Mouse (Mus musculus) liver, embryonic 12.5 days (tissue): ENCODE data around the gene Rpl3. TPM values are rescaled to one million over a fixed set of nuclear protein-coding genes. Genes with fewer than 3 reads are reported as not detected.

ENCODE experiments used
- ATAC-seq: fragments of 200-750 bp; cut with Nextera tagmentation; 2 replicates; pipeline ENCODE4 v1.8.0; 2017; ENCODE audit warnings: moderate number of reproducible peaks, mild to moderate bottlenecking, moderate library complexity
- H3K27ac ChIP-seq: fragments of 300-500 bp; sonication (generic); 2 replicates; pipeline ENCODE4 v1.5.1; 2016; ENCODE audit warnings: mild to moderate bottlenecking
- H3K27me3 ChIP-seq: fragments of 300-500 bp; sonication (generic); replicated peaks from 2 replicates; pipeline ENCODE4 v1.6.1; 2016; ENCODE audit warnings: mild to moderate bottlenecking, moderate library complexity
- H3K36me3 ChIP-seq: fragments of 300-500 bp; sonication (generic); 2 replicates; pipeline ENCODE4 v1.6.1; 2016; ENCODE audit warnings: mild to moderate bottlenecking, moderate library complexity
- H3K4me1 ChIP-seq: fragments of 300-500 bp; sonication (generic); 2 replicates; pipeline ENCODE4 v1.6.1; 2016
- H3K4me2 ChIP-seq: fragments of 300-500 bp; sonication (generic); 2 replicates; pipeline ENCODE4 v1.6.1; 2016; ENCODE audit warnings: mild to moderate bottlenecking, moderate library complexity
- H3K4me3 ChIP-seq: fragments of 300-500 bp; sonication (generic); 2 replicates; pipeline ENCODE4 v1.5.1; 2016; ENCODE audit warnings: mild to moderate bottlenecking, moderate library complexity
- H3K9ac ChIP-seq: fragments of 300-500 bp; sonication (generic); 2 replicates; pipeline ENCODE4 v1.6.1; 2016; ENCODE audit warnings: mild to moderate bottlenecking, moderate library complexity
- H3K9me3 ChIP-seq: fragments of 300-500 bp; sonication (generic); replicated peaks from 2 replicates; pipeline ENCODE4 v1.6.1; 2016; ENCODE audit warnings: mild to moderate bottlenecking, moderate library complexity
- WGBS: fragments of 180-500 bp; shearing (Covaris S2); methylation state at CpG from one replicate; pipeline ENCODE4 v1.1.7; 2016; ENCODE audit not compliant: insufficient replicate concordance; 5-methylcytosine and 5-hydroxymethylcytosine counted together
- polyA plus RNA-seq: library from polyadenylated mRNA; unstranded; fragments of >200 nt; fragmentation: Nextera tagmentation; extraction: Ambion mirVana; gene quantifications from 2 replicates; pipeline ENCODE4 v1.2.1, GENCODE M21; 2016

Gene Rpl3
- polyA plus RNA-seq, 1 experiment from 2014 or later, result 924 TPM

- Histone ChIP-seq H3K4me1 (peaks cover 36% of the 10 kb centered on the region), H3K27ac (no peak overlapping the region), H3K4me2 (no peak overlapping the region), H3K4me3 (no peak overlapping the region), H3K36me3 (0 out of 2 replicates have a peak, but pooled peaks cover 7% of the 10 kb centered on the region), H3K27me3 (no peaks in the 10 kb centered on the region), H3K9ac (no peak overlapping the region), H3K9me3 (no peaks in the 10 kb centered on the region)
- no peak for ATAC-seq
- 49% methylated on average over 2 of the region's 2 CpGs for WGBS
Observed at GRCm38 (mm10) chr15:80112499-80112898, 20.8 kb upstream of the Rpl3 start.

- Histone ChIP-seq H3K4me1 (peaks cover 28% of the 10 kb centered on the region), H3K9me3 (no peaks in the 10 kb centered on the region), H3K4me3 (no peak overlapping the region), H3K4me2 (no peak overlapping the region), H3K9ac (no peak overlapping the region), H3K27me3 (no peaks in the 10 kb centered on the region), H3K27ac (no peak overlapping the region), H3K36me3 (0 out of 2 replicates have a peak, but pooled peaks cover 7% of the 10 kb centered on the region)
- 71% methylated on average over 12 of the region's 12 CpGs for WGBS
- ATAC-seq, result no peak
Observed at GRCm38 (mm10) chr15:80111436-80111835, 19.8 kb upstream of the Rpl3 start.

- peaks cover 30% of the 10 kb centered on the region for H3K4me1 ChIP-seq
- H3K27ac ChIP-seq, result no peak overlapping the region
- H3K27me3 ChIP-seq, result no peaks in the 10 kb centered on the region
- no peak overlapping the region for H3K9ac ChIP-seq
- H3K9me3 ChIP-seq, result no peaks in the 10 kb centered on the region
- no peak overlapping the region for H3K4me2 ChIP-seq
- WGBS, result 81% methylated on average over 3 of the region's 3 CpGs
- H3K36me3 ChIP-seq, result 0 out of 2 replicates have a peak, but pooled peaks cover 7% of the 10 kb centered on the region
- no peak for ATAC-seq
- H3K4me3 ChIP-seq, result no peak overlapping the region
Observed at GRCm38 (mm10) chr15:80107575-80107974, 15.9 kb upstream of the Rpl3 start.

GRCm38 (mm10) chr15:80107143-80107542, 15.5 kb upstream of the Rpl3 start:
- WGBS, result 91% methylated on average over 8 of the region's 8 CpGs

GRCm38 (mm10) chr15:80105490-80106410, 14.1 kb upstream of the Rpl3 start:
- no peak overlapping the region for H3K4me2 ChIP-seq
- H3K27me3 ChIP-seq, result peaks cover 6% of the 10 kb centered on the region; the same call in 1 of the 2 replicates
- H3K4me3 ChIP-seq, result no peak overlapping the region
- peaks cover 38% of the 10 kb centered on the region for H3K4me1 ChIP-seq
- 53% methylated on average over 12 of the region's 12 CpGs for WGBS
- 0 out of 2 replicates have a peak overlapping the region, but pooled peaks have one; percentile 45 for H3K27ac ChIP-seq
- peak; percentile 20; the same call in 1 of the 2 replicates for ATAC-seq
- no peaks in the 10 kb centered on the region for H3K9me3 ChIP-seq
- no peaks in the 10 kb centered on the region for H3K36me3 ChIP-seq
- no peak overlapping the region; the same call in 1 of the 2 replicates for H3K9ac ChIP-seq

More at GRCm38 (mm10) chr15:80107143-80107542, 15.5 kb upstream of the Rpl3 start:
- no peak for ATAC-seq
- H3K9me3 ChIP-seq, result no peaks in the 10 kb centered on the region
- no peak overlapping the region for H3K9ac ChIP-seq
- peaks cover 35% of the 10 kb centered on the region for H3K4me1 ChIP-seq
- H3K27ac ChIP-seq, result no peak overlapping the region
- H3K4me3 ChIP-seq, result no peak overlapping the region
- H3K27me3 ChIP-seq, result no peaks in the 10 kb centered on the region
- H3K36me3 ChIP-seq, result 0 out of 2 replicates have a peak, but pooled peaks cover 7% of the 10 kb centered on the region
- H3K4me2 ChIP-seq, result no peak overlapping the region

GRCm38 (mm10) chr15:80102495-80102894, 10.8 kb upstream of the Rpl3 start:
- Histone ChIP-seq H3K9me3 (no peaks in the 10 kb centered on the region), H3K27me3 (peaks cover 11% of the 10 kb centered on the region; the same call in 1 of the 2 replicates), H3K4me1 (peaks cover 68% of the 10 kb centered on the region), H3K4me3 (no peak overlapping the region), H3K27ac (no peak overlapping the region), H3K9ac (no peak overlapping the region), H3K4me2 (no peak overlapping the region), H3K36me3 (no peaks in the 10 kb centered on the region)
- WGBS, result 64% methylated on average over 6 of the region's 6 CpGs
- ATAC-seq, result no peak

- H3K36me3 ChIP-seq, result no peaks in the 10 kb centered on the region
- H3K4me3 ChIP-seq, result no peak overlapping the region
- H3K9me3 ChIP-seq, result no peaks in the 10 kb centered on the region
- no peak overlapping the region for H3K9ac ChIP-seq
- no peak overlapping the region for H3K27ac ChIP-seq
- H3K4me2 ChIP-seq, result no peak overlapping the region
- peaks cover 76% of the 10 kb centered on the region for H3K4me1 ChIP-seq
- peaks cover 11% of the 10 kb centered on the region; the same call in 1 of the 2 replicates for H3K27me3 ChIP-seq
- WGBS, result 84% methylated on average over 6 of the region's 6 CpGs
- ATAC-seq, result no peak
Observed at GRCm38 (mm10) chr15:80101503-80101902, 9.8 kb upstream of the Rpl3 start.

- Histone ChIP-seq H3K4me2 (no peak overlapping the region), H3K4me1 (peaks cover 76% of the 10 kb centered on the region), H3K9me3 (no peaks in the 10 kb centered on the region), H3K4me3 (no peak overlapping the region), H3K36me3 (no peaks in the 10 kb centered on the region), H3K27me3 (peaks cover 11% of the 10 kb centered on the region; the same call in 1 of the 2 replicates), H3K9ac (no peak overlapping the region), H3K27ac (0 out of 2 replicates have a peak overlapping the region, but pooled peaks have one; percentile 13)
- no peak for ATAC-seq
- 65% methylated on average over 10 of the region's 10 CpGs for WGBS
Observed at GRCm38 (mm10) chr15:80100871-80101270, 9.2 kb upstream of the Rpl3 start.

GRCm38 (mm10) chr15:80100196-80100595, 8.5 kb upstream of the Rpl3 start:
- Histone ChIP-seq H3K4me1 (peaks cover 74% of the 10 kb centered on the region), H3K27ac (peak overlapping the region; percentile 39; the same call in 1 of the 2 replicates), H3K36me3 (no peaks in the 10 kb centered on the region), H3K9me3 (no peaks in the 10 kb centered on the region), H3K4me2 (no peak overlapping the region), H3K27me3 (peaks cover 11% of the 10 kb centered on the region; the same call in 1 of the 2 replicates), H3K9ac (no peak overlapping the region), H3K4me3 (no peak overlapping the region)
- no peak for ATAC-seq
- 75% methylated on average over 3 of the region's 3 CpGs for WGBS

- Histone ChIP-seq H3K9me3 (no peaks in the 10 kb centered on the region), H3K4me2 (peak overlapping the region; percentile 67)
Observed at GRCm38 (mm10) chr15:80099477-80099876, 7.8 kb upstream of the Rpl3 start.

GRCm38 (mm10) chr15:80098809-80099208, 7.1 kb upstream of the Rpl3 start:
- Histone ChIP-seq H3K27me3 (peaks cover 15% of the 10 kb centered on the region; the same call in 1 of the 2 replicates), H3K4me2 (peak overlapping the region; percentile 67), H3K9ac (peak overlapping the region; percentile 64)

More at GRCm38 (mm10) chr15:80099477-80099876, 7.8 kb upstream of the Rpl3 start:
- H3K4me3 ChIP-seq, result no peak overlapping the region
- peaks cover 11% of the 10 kb centered on the region; the same call in 1 of the 2 replicates for H3K27me3 ChIP-seq
- H3K9ac ChIP-seq, result no peak overlapping the region; the same call in 1 of the 2 replicates
- 67% methylated on average over 3 of the region's 3 CpGs for WGBS
- H3K4me1 ChIP-seq, result peaks cover 66% of the 10 kb centered on the region
- no peak for ATAC-seq
- H3K36me3 ChIP-seq, result no peaks in the 10 kb centered on the region
- peak overlapping the region; percentile 96 for H3K27ac ChIP-seq

GRCm38 (mm10) chr15:80097999-80098461, 6.4 kb upstream of the Rpl3 start:
- H3K27me3 ChIP-seq, result peaks cover 21% of the 10 kb centered on the region; the same call in 1 of the 2 replicates

More at GRCm38 (mm10) chr15:80098809-80099208, 7.1 kb upstream of the Rpl3 start:
- no peaks in the 10 kb centered on the region for H3K9me3 ChIP-seq
- H3K4me1 ChIP-seq, result peaks cover 65% of the 10 kb centered on the region
- peak overlapping the region; percentile 41 for H3K4me3 ChIP-seq
- peak overlapping the region; percentile 96 for H3K27ac ChIP-seq
- H3K36me3 ChIP-seq, result no peaks in the 10 kb centered on the region
- ATAC-seq, result no peak
- 18% methylated on average over 9 of the region's 9 CpGs for WGBS

More at GRCm38 (mm10) chr15:80097999-80098461, 6.4 kb upstream of the Rpl3 start:
- ATAC-seq, result peak; percentile 94
- Histone ChIP-seq H3K4me1 (peaks cover 66% of the 10 kb centered on the region), H3K36me3 (no peaks in the 10 kb centered on the region), H3K27ac (peak overlapping the region; percentile 96), H3K4me3 (peak overlapping the region; percentile 41), H3K9me3 (no peaks in the 10 kb centered on the region), H3K4me2 (peak overlapping the region; percentile 67), H3K9ac (peak overlapping the region; percentile 64)
- 23% methylated on average over 8 of the region's 8 CpGs for WGBS
